Mouse (Mus musculus) CD4-positive, CD25-positive, alpha-beta regulatory T cell, adult 2 months (primary cell): ENCODE results near the gene Cdr2.
"Not testable (repeated sequence)": the region's sequence is repeated elsewhere in the genome, so short reads cannot be mapped to it uniquely, and the experiment has no call there.

Source experiments
- DNase-seq: peaks from one replicate; pipeline ENCODE4 v3.0.0-alpha.2; 2012; ENCODE audit warnings: low read depth, low spot score

The Cdr2 gene

GRCm38 (mm10) chr7:120911268-120911667 is 70.8 kb downstream of the Cdr2 start:
- not testable (repeated sequence) for DNase-seq

GRCm38 (mm10) chr7:120910172-120910571 is 71.9 kb downstream of the Cdr2 start:
- peak; percentile 38 for DNase-seq
